Mouse (Mus musculus) adrenal gland, adult (tissue): ENCODE results near the gene Pck1.

Experiments
- DNase-seq, 2 experiments: peaks; one replicate each; pipeline ENCODE4 v3.0.0; 2022 to 2023; ENCODE audit warnings: low spot score in 1 of 2; ENCODE audit not compliant: inconsistent age in 2 of 2

Gene Pck1

DNA sequence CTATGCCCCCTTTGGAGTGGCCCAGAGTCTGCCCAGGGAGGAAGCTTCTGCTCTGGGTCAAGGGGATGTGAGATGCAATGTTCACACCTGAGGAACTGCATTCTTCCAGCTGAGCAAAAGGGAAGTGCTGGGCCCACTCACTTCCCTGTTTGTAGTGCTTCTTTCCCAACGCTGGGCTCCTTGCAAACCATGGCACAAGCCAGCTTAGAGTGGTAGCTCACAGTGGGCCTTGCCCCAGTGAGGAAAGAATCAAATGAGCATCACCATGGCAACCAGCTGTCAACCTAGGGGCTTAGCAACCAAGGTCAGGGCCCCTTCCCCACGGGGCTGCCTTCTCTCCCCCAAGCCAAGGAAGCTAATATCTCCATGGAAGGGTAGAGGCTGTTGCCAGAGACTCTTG is 20.2 kb downstream of the Pck1 start:
- DNase-seq = peak; percentile 16 to 59

GRCm38 (mm10) chr2:173173521-173174511 is 21.0 kb downstream of the Pck1 start:
- DNase-seq = peak; percentile 77 to 90

DNA sequence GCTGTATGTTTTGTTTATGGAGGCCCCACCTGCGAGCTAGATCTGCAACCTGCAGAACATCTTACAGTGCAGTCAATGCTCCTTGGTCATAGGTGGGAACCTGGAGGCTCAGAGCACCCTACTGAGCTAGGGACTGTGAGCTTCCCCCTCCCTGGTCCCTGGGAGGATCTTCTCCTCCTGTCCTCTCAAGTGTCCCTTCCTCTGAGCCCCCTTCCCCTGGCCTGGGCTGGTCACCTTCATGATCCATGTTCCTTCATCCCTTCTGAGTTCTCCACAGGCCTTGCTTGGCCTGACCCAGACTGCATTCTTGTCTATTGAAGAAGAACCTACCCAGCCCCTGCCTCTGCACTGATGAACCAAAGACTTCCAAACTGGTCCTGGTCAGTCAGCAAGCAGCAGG is 21.7 kb downstream of the Pck1 start:
- DNase-seq = no peak

DNA sequence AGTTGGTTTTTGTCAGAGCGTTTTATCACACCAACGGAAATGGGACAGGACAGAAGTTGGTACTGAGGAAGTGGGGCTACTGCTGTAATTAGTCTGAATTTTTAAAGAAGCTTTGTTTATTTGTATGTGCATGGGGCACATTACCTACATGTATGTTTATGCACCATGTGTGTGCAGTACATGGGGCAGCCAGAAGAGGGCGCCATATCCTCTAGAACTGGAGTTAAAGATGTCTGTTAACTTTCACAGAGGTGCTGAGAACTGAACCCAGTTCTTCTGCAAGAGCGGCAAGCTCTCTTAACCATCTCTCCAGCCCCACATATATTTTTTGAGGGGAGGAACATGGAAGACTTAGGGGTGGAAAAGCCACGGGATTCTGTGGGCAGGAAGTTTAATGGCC is 22.9 kb downstream of the Pck1 start:
- peak in 1 of 2 experiments; percentile 17 for DNase-seq

DNA sequence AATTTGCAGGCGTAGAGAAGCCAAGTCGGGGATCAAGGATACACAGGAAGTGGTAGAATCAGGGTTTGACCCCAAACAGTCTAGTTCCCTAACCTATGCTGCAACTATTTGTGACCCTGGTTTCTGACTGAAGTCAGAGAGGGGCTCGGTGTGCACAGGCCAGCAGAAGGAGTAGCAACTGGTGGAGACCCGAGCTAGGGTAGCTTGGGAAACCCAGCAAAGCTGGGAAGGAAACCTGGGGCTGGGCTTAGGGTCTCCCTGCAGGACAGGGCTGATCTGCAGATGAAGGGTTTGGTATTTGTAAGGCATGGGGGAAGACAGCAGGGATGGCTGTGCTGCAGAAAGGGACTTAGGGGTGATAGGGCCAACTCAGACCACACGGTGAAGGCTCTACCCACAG is 24.6 kb downstream of the Pck1 start:
- no peak for DNase-seq

GRCm38 (mm10) chr2:173177951-173178350 is 25.1 kb downstream of the Pck1 start:
- peak in 1 of 2 experiments; percentile 16 for DNase-seq

DNA sequence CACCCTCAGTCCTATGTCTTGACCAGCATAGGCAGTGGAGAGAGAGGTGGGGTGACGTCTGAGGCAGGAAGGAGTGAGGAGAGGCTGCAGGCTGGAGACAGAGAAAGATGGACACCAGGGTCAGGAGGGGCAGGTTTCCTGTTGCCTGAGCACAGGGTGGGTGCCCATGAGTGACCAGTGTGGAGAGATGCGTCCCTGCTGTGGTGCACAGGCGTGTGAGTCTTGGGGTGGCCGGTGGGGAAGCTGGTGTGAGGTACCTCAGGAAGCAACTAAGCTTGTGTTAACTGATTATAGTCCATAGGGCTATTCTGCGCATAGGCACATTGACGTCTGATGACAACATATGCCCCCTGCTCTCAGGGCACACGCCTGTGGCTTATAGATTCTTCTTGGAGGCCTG is 26.2 kb downstream of the Pck1 start:
- DNase-seq = peak in 1 of 2 experiments; percentile 11

- DNase-seq = no peak
Observed at GRCm38 (mm10) chr2:173180026-173180425, 27.2 kb downstream of the Pck1 start.

DNA sequence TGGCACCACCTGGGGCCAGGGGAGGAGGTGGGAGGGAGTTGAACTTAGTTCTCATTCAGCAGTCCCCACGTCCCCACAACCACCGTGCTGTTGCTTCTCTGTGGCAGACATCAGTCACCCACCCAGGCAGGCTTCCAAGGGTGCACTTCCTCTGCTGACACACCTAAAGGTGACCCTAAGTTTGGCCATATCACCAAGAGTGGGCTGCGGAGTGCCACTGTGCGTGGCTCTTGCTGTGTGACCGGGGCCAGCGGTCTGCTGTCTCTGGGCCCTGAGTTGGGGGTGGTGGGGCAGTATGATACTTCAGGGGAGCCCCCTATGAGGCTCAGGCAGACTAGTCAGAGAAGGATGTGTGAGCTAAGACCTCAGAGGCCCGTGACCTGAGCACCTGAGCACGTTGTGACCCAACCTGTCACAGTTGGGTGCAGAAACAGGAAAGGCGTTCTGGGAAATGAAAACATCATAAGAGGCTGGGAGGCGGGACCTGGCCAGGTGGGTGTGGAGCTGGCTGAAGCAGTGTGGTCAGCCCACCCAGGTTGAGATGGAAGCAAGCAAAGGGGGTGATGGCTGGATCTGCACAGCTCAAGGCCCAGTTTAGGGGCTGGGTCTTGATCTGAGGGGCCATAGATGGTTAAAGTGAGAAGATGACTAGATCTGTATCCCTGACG is 28.0 kb downstream of the Pck1 start:
- DNase-seq = no peak

GRCm38 (mm10) chr2:173181486-173181885 is 28.6 kb downstream of the Pck1 start:
- no peak for DNase-seq

GRCm38 (mm10) chr2:173181901-173182300 is 29.1 kb downstream of the Pck1 start:
- no peak for DNase-seq

DNA sequence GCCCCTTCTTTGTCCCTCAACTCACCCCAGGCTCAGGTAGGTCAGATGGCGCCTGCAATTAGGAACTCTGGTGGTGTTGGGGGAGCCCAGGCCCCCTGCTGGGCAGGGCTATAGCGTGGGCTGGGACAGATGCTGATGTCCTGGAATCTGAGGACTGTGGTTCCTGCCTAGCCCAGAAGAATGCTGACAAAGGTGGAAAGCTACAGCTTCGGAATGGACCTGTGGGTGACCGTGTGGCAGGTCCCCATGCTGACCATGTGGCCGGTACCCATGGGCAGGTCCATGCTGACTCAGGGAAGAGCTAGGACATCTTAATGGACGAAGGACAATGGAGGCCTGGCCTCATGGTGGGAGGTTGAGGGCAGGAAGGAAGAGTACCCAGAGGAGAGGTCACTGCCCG is 29.9 kb downstream of the Pck1 start:
- no peak for DNase-seq

- DNase-seq = no peak
Observed at GRCm38 (mm10) chr2:173183311-173183710, 30.5 kb downstream of the Pck1 start.

- peak; percentile 49 to 86 for DNase-seq
Observed at GRCm38 (mm10) chr2:173183836-173184460, 31.1 kb downstream of the Pck1 start.

- DNase-seq = no peak
Observed at GRCm38 (mm10) chr2:173184475-173185080, 31.7 kb downstream of the Pck1 start.

- DNase-seq = no peak
Observed at GRCm38 (mm10) chr2:173185282-173185681, 32.4 kb downstream of the Pck1 start.

DNA sequence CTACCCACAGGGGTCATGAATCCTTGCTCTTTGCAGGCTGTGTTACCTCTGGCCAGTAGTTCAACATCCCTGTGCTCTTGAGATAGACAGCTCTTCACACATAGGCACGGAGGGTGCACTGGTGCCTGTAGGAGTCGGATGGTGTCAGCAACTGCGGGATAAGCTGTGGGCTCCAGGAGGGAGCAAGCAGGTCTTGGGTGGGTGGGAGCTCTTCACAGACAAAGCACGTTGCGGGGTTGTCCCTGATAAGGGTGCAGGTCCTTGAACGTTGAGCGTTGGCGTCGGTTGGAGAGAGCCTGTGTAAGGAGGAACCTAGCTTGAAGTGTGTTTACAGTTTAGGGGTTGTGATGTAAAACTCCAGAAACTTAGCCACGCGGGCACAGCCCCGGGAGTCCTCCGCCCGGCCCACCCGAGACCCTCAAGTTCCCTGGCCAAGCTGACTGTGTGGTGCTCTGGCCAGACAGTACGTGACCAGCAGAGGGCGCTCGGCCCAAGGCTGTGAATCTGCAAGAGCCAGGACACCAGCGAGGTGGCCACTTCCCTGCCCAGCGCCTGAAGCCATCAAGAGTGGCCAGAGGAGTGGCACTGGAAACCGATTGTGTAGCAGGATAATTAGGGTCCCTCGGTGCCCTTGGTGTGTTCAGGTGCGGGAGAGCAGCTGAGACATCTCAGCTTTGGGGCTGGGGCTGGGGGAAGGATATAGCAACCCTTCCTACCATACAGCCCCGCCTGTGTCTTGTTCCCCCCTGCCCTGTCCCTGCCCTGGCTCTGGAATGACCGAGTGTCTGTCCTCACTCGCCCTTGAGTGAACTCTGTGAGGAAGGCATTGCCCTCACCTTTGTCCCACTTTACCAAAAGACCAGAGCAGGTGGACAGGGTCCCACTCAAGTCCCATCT is 33.4 kb downstream of the Pck1 start:
- peak; percentile 77 to 94 for DNase-seq

DNA sequence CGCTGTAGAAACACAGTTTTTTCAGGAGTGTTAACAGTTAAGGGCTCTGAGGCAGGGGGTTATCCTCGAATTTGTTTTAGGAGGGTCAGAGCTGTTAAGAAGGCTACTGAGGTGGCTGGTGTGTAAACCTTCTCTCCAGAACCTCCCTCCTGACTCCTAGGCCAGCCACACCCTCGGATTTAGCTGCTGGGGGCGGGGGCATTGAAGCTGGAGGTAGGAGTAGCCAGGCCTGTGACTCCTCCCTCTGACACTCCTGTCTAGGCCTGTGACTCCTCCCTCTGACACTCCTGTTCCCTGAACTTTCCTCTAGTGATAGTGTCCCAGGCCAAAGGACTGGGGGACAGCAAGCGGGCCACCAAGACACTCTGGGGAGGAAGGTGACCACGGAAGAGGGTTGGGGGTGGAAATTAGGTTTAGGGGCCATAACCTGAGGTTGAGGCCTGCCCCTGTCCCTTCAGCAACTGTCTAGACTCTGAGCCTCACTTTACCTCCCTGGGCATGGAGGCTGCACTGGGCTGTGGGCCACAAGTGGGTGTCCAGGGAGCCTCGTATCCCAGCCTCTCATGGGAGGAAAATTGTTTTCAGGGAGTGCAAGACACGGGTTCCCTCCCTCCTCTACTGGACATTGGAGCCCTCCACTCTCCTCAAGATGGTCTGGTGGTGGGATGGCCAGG is 34.5 kb downstream of the Pck1 start:
- peak in 1 of 2 experiments; percentile 42 for DNase-seq

DNA sequence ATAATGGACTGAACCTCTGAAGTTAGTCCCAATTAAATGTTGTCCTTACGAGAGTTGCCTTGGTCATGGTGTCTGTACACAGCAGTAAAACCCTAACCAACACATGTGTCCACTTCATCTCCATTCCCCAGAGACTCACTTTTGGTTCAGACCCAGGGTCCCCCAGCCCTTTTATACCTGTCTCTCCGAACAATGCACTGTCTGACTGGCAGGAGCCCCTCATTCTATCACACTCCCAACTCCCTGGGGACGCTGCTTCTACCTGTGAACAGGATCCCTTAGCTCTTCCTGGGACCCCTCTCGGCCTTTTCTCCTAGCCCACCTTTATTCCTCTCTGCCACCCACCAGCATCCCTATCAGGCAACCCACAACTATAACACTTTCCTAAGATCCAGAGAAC is 41.9 kb downstream of the Pck1 start:
- DNase-seq = no peak
